Mouse (Mus musculus) liver, embryonic 16.5 days (tissue): Measurements from ENCODE around the gene Prrt2. TPM values are rescaled to one million over a fixed set of nuclear protein-coding genes. Genes with fewer than 3 reads are reported as not detected.
A peak's percentile ranks its signal among the peaks of the same experiment; 100 is the strongest.

Experiments
- ATAC-seq: fragments of 200-750 bp; cut with Nextera tagmentation; 2 replicates; pipeline ENCODE4 v1.8.0; 2017; ENCODE audit warnings: low read depth, mild to moderate bottlenecking, moderate number of reproducible peaks, moderate library complexity
- H3K27ac ChIP-seq: fragments of 300-500 bp; sonication (generic); 2 replicates; pipeline ENCODE4 v1.5.1; 2014; ENCODE audit warnings: mild to moderate bottlenecking, low read length
- H3K27me3 ChIP-seq: fragments of 300-500 bp; sonication (generic); 2 replicates; pipeline ENCODE4 v1.6.1; 2014; ENCODE audit warnings: low read depth, low read length, mixed read lengths; ENCODE audit not compliant: control insufficient read depth, insufficient read depth
- H3K36me3 ChIP-seq: fragments of 300-500 bp; sonication (generic); 2 replicates; pipeline ENCODE4 v1.6.1; 2014; ENCODE audit warnings: mild to moderate bottlenecking; ENCODE audit not compliant: control insufficient read depth, insufficient read depth
- H3K4me1 ChIP-seq: fragments of 300-500 bp; sonication (generic); 2 replicates; pipeline ENCODE4 v1.6.1; 2014; ENCODE audit warnings: low read depth, low read length, mixed read lengths; ENCODE audit not compliant: control insufficient read depth
- H3K4me2 ChIP-seq: fragments of 300-500 bp; sonication (generic); 2 replicates; pipeline ENCODE4 v1.6.1; 2014; ENCODE audit warnings: low read depth, low read length, mixed read lengths
- H3K4me3 ChIP-seq: fragments of 300-500 bp; sonication (generic); 2 replicates; pipeline ENCODE4 v1.5.1; 2014; ENCODE audit warnings: low read depth, mild to moderate bottlenecking, low read length
- H3K9ac ChIP-seq: fragments of 300-500 bp; sonication (generic); 2 replicates; pipeline ENCODE4 v1.6.1; 2014; ENCODE audit warnings: low read depth, low read length
- H3K9me3 ChIP-seq: fragments of 300-500 bp; sonication (generic); replicated peaks from 2 replicates; pipeline ENCODE4 v1.6.1; 2016; ENCODE audit warnings: low read length; ENCODE audit not compliant: control insufficient read depth
- WGBS: fragments of 180-500 bp; shearing (Covaris S2); extraction: QIAGEN DNeasy Blood & Tissue Kit; methylation state at CpG from one replicate; pipeline ENCODE4 v1.1.7; 2014; ENCODE audit not compliant: insufficient replicate concordance; 5-methylcytosine and 5-hydroxymethylcytosine counted together
- polyA plus RNA-seq: library from polyadenylated mRNA; unstranded; fragments of >200 nt; fragmentation: Nextera tagmentation; extraction: Ambion mirVana; gene quantifications from 2 replicates; pipeline ENCODE4 v1.2.1, GENCODE M21; 2015

The Prrt2 gene
- polyA plus RNA-seq, 1 experiment from 2014 or later: 0.24 TPM

- H3K9ac ChIP-seq: no peak overlapping the region
- ATAC-seq: no peak
- 54% methylated on average over 8 of the region's 8 CpGs for WGBS
- no peaks in the 10 kb centered on the region for H3K4me1 ChIP-seq
- no peak overlapping the region for H3K4me3 ChIP-seq
- H3K4me2 ChIP-seq: no peak overlapping the region
- no peak overlapping the region for H3K27ac ChIP-seq
- H3K27me3 ChIP-seq: no peaks in the 10 kb centered on the region
- no peaks in the 10 kb centered on the region for H3K9me3 ChIP-seq
- no peaks in the 10 kb centered on the region for H3K36me3 ChIP-seq
Measured at GRCm38 (mm10) chr7:126988816-126989215, 32.2 kb downstream of the Prrt2 start.

- WGBS: 47% methylated on average over 9 of the region's 9 CpGs
- no peak for ATAC-seq
Measured at GRCm38 (mm10) chr7:126986319-126986718, 34.7 kb downstream of the Prrt2 start.

GRCm38 (mm10) chr7:126984667-126985444, 36.2 kb downstream of the Prrt2 start:
- no peak overlapping the region for H3K4me3 ChIP-seq
- ATAC-seq: no peak
- H3K9me3 ChIP-seq: no peaks in the 10 kb centered on the region
- no peak overlapping the region for H3K27ac ChIP-seq
- no peak overlapping the region for H3K4me2 ChIP-seq
- no peak overlapping the region for H3K9ac ChIP-seq
- WGBS: 50% methylated on average over 10 of the region's 10 CpGs
- no peaks in the 10 kb centered on the region; the same call in 1 of the 2 replicates for H3K4me1 ChIP-seq
- H3K36me3 ChIP-seq: peaks cover 4% of the 10 kb centered on the region
- no peaks in the 10 kb centered on the region for H3K27me3 ChIP-seq

More at GRCm38 (mm10) chr7:126986319-126986718, 34.7 kb downstream of the Prrt2 start:
- no peaks in the 10 kb centered on the region for H3K27me3 ChIP-seq
- no peak overlapping the region for H3K27ac ChIP-seq
- no peak overlapping the region for H3K4me3 ChIP-seq
- no peaks in the 10 kb centered on the region for H3K36me3 ChIP-seq
- no peaks in the 10 kb centered on the region for H3K9me3 ChIP-seq
- no peaks in the 10 kb centered on the region; the same call in 1 of the 2 replicates for H3K4me1 ChIP-seq
- no peak overlapping the region for H3K9ac ChIP-seq
- H3K4me2 ChIP-seq: no peak overlapping the region

DNA sequence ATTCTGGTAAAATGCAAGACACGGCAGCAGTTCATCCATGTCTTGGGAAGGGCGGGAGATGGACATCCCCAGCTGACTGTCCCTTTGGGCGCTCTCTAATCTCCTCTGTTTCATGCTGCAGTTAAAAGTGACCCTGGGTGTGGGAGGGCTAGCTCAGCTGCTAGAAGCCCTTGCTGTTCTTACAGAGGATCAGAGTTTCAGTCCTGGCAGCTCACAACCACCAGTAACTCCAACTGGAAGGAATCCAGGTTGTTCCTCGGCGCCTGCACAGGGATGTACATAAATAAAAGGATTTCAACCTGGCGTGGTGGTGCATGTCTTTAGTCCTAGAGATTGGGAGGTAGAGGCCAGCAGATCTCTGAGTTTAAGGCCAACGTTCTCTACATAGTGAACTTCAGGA, 37.9 kb downstream of the Prrt2 start:
- H3K27me3 ChIP-seq: no peaks in the 10 kb centered on the region
- no peak overlapping the region for H3K9ac ChIP-seq
- peaks cover 4% of the 10 kb centered on the region for H3K4me1 ChIP-seq
- peaks cover 17% of the 10 kb centered on the region for H3K36me3 ChIP-seq
- H3K27ac ChIP-seq: no peak overlapping the region
- no peak overlapping the region for H3K4me3 ChIP-seq
- WGBS: 76% methylated on average over 7 of the region's 7 CpGs
- no peak for ATAC-seq
- no peaks in the 10 kb centered on the region for H3K9me3 ChIP-seq
- no peak overlapping the region for H3K4me2 ChIP-seq

- WGBS: 46% methylated on average over 4 of the region's 4 CpGs
- H3K4me1 ChIP-seq: peaks cover 12% of the 10 kb centered on the region
- no peak overlapping the region for H3K4me2 ChIP-seq
- no peak for ATAC-seq
- H3K27ac ChIP-seq: no peak overlapping the region
- no peaks in the 10 kb centered on the region for H3K9me3 ChIP-seq
- no peak overlapping the region for H3K4me3 ChIP-seq
- H3K36me3 ChIP-seq: peaks cover 17% of the 10 kb centered on the region
- H3K9ac ChIP-seq: no peak overlapping the region
- no peaks in the 10 kb centered on the region for H3K27me3 ChIP-seq
Measured at GRCm38 (mm10) chr7:126982054-126982453, 39.0 kb downstream of the Prrt2 start.

DNA sequence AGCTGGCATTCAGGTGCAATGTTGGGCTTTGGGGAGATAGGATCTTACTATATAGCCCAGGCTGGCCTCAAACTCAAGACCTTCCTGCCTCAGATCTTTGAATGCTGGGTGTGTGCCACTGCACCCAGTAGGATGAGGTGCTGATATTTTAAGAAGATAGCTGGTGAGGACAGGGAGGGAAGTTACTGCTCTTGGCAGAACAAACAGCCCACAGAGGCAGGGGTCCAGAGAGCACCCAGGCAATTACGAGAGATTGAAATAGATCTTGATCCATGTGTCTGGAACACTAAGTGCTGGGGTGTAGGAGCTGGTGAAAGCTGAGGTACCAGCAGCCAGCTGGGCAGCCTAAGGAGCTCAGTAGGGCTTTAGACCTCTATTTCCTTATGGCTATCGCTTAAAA, 39.4 kb downstream of the Prrt2 start:
- H3K9ac ChIP-seq: no peak overlapping the region
- ATAC-seq: no peak
- H3K4me3 ChIP-seq: no peak overlapping the region
- no peak overlapping the region for H3K27ac ChIP-seq
- 68% methylated on average over 2 of the region's 2 CpGs for WGBS
- H3K36me3 ChIP-seq: peaks cover 17% of the 10 kb centered on the region
- no peak overlapping the region for H3K4me2 ChIP-seq
- H3K9me3 ChIP-seq: no peaks in the 10 kb centered on the region
- peaks cover 15% of the 10 kb centered on the region for H3K4me1 ChIP-seq
- H3K27me3 ChIP-seq: no peaks in the 10 kb centered on the region

DNA sequence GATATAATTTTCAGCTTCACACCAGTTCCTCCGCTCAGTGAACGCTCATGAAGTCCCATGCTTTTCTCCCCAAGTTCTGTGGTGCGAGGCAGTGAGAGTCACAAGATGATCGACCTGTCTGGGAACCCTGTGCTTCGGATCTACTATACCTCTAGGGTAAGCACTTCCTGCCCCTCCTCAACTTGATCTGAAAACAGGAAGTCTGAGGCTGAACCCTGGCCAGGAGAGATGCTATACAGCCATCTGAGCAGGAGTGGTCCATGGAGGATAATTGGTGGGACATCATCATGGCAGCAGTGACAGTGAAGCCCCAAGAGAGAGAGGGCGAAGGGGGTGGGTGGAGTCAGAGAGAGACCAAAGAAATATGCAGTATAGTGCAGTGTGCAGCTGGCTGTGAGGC, 42.2 kb downstream of the Prrt2 start:
- Histone ChIP-seq H3K4me1 (peaks cover 21% of the 10 kb centered on the region), H3K36me3 (peaks cover 17% of the 10 kb centered on the region), H3K4me2 (no peak overlapping the region), H3K9ac (no peak overlapping the region), H3K4me3 (no peak overlapping the region), H3K9me3 (no peaks in the 10 kb centered on the region), H3K27me3 (no peaks in the 10 kb centered on the region), H3K27ac (no peak overlapping the region)
- ATAC-seq: no peak
- 76% methylated on average over 6 of the region's 6 CpGs for WGBS

DNA sequence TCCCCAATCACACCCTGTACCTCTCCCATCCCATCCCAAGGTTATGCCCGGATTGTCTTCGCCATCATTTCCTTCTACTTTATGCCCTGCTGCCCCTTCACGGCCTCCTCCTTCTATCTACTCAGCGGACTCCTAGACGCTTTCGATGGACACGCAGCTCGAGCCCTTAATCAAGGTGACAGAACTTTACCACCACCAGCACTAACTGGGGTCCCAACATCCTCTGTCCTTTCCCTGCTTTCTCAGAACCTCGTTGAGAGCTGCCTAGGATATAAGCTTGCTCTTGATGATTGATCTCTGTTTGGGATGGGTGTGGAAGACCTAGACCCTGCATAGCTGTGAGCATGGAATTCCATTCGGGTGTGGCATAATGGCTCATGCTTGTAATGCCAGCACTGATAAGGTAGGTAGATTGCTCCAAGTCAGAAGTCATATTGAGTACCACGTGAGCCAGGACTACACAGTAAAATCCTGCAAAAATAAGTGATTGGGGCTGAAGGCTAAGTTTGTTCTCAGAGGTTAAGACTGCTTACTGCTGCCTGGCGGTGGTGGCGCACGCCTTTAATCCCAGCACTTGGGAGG, 44.0 kb downstream of the Prrt2 start:
- H3K9me3 ChIP-seq: no peaks in the 10 kb centered on the region
- WGBS: 19% methylated on average over 14 of the region's 14 CpGs
- ATAC-seq: no peak
- peaks cover 21% of the 10 kb centered on the region for H3K4me1 ChIP-seq
- H3K9ac ChIP-seq: peak overlapping the region; percentile 98
- no peaks in the 10 kb centered on the region for H3K27me3 ChIP-seq
- peak overlapping the region; percentile 99 for H3K4me3 ChIP-seq
- H3K4me2 ChIP-seq: peak overlapping the region; percentile 90
- H3K36me3 ChIP-seq: peaks cover 17% of the 10 kb centered on the region
- peak overlapping the region; percentile 94 for H3K27ac ChIP-seq
